Mouse (Mus musculus): ENCODE measurements at regions not wholly inside any gene's neighbourhood (a gene's known extent, or its start where the extent isn't known, plus 50 kb on each side); places are given as distances from the start of the nearest gene placed in this dataset.

- DNase-seq = no peak
These were observed 213.3 kb downstream of the Bcl2l11 start for GRCm38 (mm10) chr2:128339061-128339642.

- no peak for DNase-seq
These were observed 214.0 kb downstream of the Bcl2l11 start for GRCm38 (mm10) chr2:128339643-128340487.

DNA sequence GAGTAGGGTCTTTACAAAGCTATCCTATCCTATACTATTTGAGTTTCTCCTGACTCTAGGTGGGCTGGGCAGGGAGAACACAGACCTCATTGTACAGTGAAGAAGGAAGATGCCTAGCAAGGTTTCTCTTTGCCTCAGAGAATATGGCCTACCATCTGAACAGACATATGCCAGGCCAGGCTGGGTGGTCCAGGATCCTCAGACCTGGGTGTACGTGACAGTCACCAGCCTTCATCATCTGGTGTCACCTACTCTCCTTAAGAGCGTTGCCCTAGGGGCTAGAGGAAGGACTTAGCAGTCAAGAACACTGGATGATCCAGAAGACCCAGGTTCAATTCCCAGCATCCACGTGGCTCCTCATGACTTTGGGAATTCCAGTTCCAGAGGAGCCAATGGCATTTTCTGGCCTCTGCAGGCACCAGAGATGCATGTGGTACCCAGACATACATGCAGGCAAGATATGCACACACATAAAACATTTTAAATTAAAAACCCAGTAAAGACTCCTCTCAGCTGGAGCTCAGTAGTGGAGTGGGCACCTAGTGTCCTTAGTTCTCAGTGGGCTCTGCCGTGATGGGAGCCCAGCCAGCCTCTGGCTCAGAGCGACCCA lies 214.9 kb downstream of the Bcl2l11 start:
- DNase-seq = no peak

DNA sequence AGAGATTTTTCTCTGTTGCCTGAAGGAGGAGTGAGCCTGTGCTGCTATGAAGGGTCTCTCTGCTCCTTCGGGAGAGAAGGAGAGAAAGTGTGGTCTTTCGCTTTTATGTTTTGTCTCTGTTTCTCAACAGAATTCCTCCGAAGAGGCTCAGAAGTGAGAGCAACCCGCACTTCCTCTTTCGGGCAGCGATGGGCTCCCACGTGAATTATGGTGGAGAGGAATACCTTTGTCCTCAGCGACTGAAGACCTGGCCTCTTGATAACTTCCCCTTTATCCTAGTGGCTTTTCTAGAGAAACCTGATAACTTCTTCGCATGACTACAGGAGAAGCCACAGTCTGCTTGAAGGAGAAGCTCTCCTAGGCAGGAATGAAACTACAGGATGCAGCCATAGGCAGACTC lies 216.4 kb downstream of the Bcl2l11 start:
- no peak for DNase-seq

- DNase-seq = no peak
These were observed 219.7 kb downstream of the Bcl2l11 start for GRCm38 (mm10) chr2:128345557-128345956.

DNA sequence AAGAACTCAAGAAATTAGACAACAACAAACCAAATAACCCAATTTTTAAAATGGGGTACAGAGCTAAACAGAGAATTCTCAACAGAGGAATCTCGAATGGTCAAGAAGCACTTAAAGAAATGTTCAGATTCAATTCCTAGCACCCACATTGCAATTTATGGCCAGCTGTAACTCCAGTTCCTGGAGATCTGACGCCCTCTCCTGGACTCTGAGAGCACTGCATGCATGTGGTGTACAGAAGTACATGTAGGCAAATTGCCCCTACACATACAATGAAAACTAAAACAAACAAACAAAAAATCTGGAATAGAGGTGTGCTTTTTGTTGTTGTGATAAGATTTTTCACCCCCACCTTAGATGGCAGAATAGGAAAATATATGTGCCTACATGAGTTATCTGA lies 222.7 kb downstream of the Bcl2l11 start:
- DNase-seq = no peak

DNA sequence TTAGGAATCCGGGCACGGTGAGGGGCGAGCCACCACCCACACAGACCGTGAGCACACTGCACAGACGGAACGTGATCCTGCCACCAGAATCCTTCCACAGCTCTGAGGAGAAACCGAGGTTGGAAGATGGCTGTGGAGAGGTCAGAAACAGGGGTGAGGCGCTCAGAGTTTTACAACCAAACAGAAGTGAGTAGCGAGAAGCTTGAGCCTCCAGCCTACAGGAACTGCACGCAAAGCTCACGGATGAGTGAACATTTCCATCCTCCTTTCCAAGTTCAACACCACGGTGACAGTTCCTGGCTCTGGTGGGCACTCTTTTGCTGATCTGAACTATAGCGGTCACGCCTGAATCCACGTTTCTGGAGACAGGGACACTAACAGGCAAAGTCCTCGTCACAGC lies 225.6 kb downstream of the Bcl2l11 start:
- no peak for DNase-seq

DNA sequence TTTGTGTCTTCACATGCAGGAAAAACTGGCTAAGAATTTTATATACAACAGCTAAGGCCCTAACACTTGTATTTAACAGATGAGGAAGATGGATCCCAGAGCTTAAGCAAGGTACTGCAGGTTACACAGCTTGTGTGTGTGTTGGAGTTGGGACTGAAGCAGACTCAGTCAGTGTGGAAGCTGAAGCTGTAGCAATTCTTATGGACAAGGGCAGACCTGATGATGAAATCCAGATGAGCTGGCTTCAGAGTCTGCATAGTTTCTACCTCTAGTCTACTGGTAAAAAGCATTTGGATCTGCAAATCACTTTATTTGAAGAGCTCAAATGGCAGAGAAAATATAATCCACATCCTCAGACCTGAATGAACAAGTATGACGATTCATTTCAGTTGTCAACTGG lies 226.7 kb downstream of the Bcl2l11 start:
- DNase-seq = no peak

- DNase-seq = no peak
These were observed 227.6 kb downstream of the Bcl2l11 start for GRCm38 (mm10) chr2:128353457-128353856.

- DNase-seq = no peak
These were observed 230.5 kb downstream of the Bcl2l11 start for GRCm38 (mm10) chr2:128356326-128356725.

- no peak for DNase-seq
These were observed 231.9 kb upstream of the Spdye4c start for GRCm38 (mm10) chr2:128359106-128359505.

DNA sequence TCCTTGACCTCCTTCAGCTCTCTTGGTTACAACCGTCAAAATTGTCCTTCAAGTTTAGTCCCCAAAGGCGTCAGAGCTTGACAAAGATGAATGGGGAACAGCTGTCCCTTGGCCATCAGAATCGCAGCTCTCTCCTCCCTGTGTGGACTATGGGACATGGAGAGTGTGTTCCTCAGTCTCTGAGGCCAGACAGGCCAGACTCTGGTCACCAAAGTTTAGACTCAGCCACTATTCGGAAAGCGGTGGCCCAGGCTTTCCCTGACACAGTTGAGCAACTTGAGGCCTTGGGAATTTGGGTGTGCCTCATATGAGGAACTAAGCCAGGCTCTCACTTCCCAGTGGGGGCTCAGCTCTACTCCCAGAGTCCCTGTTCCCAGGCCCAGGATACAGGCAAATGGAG lies 230.5 kb upstream of the Spdye4c start:
- DNase-seq = no peak

- DNase-seq = no peak
These were observed 229.6 kb upstream of the Spdye4c start for GRCm38 (mm10) chr2:128361436-128361835.

DNA sequence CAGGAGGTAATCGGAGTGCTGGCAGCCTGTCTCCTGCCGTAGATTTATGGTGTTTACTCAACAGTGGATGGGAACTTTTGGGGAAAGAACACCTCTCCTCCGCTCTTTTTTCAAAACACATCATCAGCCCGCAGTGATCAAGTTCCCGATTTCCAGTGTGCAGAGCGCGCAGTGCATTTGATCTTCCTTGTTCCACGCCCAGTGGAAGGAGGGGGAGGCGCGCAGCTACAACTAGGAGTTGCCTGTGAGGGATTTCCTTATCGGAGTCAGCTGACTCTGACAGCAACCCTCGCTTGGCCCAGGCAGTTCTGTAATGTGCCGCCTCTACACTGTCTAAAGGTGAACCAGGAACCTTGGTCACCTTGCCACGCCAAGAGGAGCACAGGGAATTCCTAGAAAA lies 226.8 kb upstream of the Spdye4c start:
- no peak for DNase-seq

DNA sequence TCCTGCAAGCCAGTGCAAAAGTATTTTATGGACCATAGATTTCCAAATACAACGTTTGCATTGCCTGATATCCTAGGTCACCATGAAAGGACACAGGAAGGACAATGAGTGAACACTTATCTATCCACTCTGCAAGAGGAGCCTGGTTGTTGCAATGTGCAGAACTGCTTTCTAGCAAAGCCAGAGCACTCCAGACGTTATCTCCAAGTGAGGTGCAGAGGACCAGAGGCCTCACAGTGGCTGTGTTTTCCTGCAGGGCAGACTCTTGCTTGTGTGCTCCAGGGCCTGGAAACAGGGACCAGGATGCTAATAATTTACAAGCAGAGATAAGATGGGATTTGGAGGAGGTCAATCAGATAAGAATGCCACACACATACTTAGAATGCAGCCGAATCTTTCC lies 226.0 kb upstream of the Spdye4c start:
- no peak for DNase-seq

DNA sequence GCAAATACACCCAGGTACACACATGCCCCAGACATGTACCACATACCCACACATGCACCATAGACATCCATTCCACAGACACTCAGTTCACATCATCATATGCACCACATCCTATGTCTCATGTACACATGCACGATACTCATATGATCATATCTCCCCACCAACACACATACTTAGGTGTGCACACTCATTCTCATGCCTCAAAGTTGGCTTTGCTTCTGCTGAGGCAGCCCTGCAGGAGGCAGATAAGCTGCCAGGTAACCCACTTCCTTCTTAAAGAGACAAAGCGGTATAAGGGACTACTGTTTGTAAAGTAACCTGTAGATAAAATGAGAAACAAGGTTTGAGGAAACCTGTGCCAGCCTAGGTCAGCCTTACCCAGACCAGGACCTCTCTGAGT lies 225.2 kb upstream of the Spdye4c start:
- DNase-seq = no peak

DNA sequence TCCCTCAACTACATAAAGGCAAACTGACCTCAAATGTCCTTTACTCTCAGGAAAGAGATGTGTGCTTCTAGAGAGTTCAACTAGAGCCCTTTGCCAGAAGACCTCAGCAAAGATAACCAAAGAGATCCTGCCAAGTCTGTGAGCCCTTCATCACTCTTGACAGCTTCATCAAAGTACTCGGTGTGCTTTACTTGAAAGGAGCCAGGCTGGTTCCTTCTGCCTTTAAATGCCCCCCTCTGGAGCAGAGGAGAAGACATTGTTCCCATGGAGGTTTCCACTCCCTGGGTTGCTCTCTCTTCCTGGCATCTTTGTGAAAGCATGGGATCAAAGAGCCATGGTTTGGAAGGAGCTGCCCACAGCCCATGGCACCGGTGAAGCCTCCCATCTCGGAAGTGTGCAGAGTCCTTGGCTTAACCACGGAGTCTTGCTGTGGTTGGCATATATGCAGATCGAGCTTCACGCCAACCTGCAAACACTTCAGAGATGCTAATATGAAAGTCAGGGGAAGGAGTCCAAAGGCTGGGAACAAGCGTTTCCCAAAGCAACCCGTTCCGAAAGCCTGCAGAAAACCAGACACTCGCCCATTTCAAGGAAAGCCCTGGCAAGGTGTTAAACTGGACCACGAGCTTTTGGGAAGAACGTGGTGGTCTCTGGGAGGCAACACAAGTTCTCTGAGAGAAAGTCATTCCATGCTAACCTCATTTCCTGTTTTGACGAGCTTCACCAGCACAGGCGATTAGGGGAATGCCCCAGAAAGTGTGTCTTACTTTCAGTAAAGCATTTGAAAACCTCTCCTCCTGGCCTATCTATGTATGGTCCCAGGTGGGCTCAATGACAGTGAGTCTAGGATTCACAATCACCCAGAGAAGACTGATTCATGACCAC lies 223.5 kb upstream of the Spdye4c start:
- DNase-seq = no peak

GRCm38 (mm10) chr2:128368534-128369273 lies 222.3 kb upstream of the Spdye4c start:
- no peak for DNase-seq

DNA sequence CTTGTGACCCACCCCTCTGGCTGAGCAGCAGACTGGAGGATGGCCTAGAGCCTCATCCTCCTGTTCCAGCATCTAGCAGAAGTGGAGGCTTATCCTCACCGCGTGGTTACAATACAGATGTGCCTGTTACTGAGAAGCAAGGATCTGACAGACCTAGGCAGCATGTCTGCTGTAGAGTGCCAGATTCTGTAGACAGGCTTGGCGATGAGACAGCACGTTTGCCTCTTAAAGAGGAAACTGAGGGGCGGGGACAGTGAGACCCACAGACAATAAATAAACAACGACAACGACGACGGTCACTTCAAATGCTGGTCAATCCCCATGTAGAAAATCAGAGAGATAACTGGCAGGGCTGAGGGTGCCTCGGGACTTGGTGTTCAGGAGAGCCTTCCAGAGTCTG lies 220.2 kb upstream of the Spdye4c start:
- no peak for DNase-seq

DNA sequence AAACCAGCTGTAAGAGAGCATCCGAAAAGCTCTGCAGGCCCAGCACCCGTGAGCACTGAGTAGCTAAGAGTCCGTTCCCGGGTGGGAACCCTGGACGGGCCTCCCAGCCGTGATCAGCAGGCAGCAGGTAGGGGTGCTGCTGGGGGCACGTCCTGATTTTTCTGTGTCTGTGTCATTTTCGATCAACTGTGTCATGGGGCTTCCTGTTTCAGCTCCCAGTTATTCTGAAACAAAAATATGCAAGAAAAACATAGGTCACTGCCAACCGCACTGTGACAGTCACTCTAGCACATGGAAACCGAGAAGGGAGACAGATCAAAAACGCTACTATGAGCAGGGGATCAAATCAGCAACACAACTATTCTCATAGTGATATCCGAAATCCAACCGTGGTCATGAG lies 218.8 kb upstream of the Spdye4c start:
- no peak for DNase-seq

DNA sequence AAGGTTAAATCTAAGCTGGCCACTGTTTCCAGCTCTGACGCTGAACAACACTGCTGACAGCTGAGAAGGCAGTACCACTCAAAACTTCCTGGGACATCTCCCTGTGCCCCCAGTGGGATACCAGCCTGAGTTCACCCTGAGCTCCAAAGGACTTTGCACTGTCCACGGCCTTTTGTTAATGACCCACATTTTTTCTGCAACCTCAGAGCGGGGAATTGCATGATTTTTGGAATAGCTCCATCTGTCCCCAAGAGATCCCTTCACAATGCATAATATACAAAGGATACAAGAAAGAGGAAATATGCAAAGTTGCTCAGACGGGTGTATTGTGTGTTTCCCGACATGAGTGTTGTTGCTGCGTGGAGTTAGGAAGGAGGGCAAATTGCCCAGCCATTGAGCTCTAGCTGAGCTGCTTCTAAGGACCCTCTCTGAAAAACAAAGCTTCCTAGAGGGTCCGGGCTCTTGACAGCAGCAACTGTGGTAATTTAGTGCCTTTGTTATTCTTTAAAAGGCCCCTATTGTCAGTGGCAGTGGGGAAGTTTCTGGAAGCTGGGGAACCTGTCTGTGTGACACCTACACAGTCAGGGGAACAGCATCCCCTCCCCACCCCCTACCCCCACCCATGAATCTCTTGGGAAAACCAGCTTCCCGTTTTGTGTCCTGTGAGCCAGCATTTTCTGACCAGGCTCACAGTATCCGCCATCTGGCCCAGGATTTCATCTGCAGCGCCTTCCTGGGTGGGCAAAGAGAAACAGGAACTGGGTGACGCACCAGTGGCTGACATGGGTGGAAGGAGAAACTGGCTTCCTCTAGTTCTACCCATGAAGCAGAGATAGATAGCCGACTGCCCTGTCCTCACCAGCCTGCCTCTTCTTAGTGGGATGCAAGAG lies 217.4 kb upstream of the Spdye4c start:
- DNase-seq = no peak

DNA sequence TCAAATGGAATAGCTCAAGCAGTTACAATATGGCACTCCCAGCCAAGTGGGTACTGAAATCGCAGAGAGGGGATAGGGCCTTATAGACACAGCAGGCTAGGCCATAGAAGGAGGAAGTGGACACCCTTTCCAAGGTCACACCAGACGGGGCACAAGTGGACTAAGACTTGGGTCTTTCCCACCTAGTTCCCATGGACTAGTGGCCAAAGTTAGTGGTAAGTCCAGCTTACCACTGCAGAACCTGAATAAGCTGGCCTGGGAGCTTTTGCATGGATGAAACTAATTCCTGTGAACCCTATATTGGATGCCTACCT lies 216.8 kb upstream of the Spdye4c start:
- DNase-seq = no peak
